Mouse (Mus musculus): ENCODE data around the gene Cyth1. TPM values are rescaled to one million over a fixed set of nuclear protein-coding genes. Genes with fewer than 3 reads are reported as not detected.

Cyth1 gene
- polyA plus RNA-seq, 1 experiment from 2014 or later = 24.9 TPM

DNA sequence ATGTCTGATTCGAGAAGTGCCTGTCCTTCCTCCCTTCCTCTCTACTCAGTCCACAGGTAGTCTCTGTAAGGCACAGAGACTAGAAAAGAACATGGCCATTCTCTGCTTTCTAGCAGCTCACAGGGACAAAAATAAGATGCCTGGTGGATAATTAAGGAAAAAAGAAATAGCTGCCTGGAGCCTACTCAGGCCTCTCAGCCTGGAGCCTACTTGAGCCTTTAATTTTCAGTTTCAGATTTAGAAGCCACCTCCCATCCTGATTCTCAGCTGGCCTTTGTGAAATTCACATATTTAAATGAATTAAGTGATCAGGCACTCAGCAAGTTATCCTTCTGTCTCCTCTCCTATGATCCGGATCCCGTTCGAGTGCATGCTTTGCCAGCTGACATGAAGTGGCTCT is 66.0 kb downstream of the Cyth1 start:
- ATAC-seq (ENCODE audit: low FRiP score, low read depth) = no peak
- H3K4me1 ChIP-seq (replicated peaks) = no peaks in the 10 kb centered on the region
- 94% methylated on average over 4 of the region's 4 CpGs for WGBS

DNA sequence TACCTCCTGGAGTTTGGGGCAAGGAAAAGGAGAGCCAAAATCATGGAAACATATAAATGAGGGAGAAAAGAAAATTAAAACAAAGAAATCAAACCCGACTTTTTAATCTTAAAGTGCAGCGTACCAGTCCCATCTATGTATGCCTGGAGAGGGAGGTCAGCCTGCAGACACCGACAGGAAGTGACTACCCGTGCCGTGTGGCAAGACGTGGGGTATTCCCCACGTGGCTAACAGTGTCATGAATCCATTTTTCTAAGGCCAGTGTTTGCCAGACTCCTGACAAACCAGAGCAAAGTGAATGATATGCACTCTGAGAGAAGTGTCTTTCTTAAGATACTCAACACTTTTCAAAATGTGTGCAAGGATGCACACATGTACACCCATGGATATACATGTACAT is 68.2 kb downstream of the Cyth1 start:
- no peak overlapping the region for H3K27ac ChIP-seq (replicated peaks)
- WGBS = 86% methylated on average over 7 of the region's 7 CpGs
- H3K9me3 ChIP-seq = no peaks in the 10 kb centered on the region
- H3K9ac ChIP-seq = no peak overlapping the region
- H3K4me3 ChIP-seq = no peak overlapping the region
- H3K27me3 ChIP-seq = no peaks in the 10 kb centered on the region
- no peaks in the 10 kb centered on the region for H3K4me1 ChIP-seq (replicated peaks)
- H3K4me2 ChIP-seq = no peak overlapping the region
- ATAC-seq (ENCODE audit: low FRiP score, low read depth) = no peak
- peaks cover 42% of the 10 kb centered on the region for H3K36me3 ChIP-seq

More for the DNA sequence above, 66.0 kb downstream of the Cyth1 start:
- H3K4me3 ChIP-seq = no peak overlapping the region
- no peak overlapping the region for H3K4me2 ChIP-seq
- no peaks in the 10 kb centered on the region for H3K27me3 ChIP-seq
- H3K27ac ChIP-seq (replicated peaks) = no peak overlapping the region
- H3K9ac ChIP-seq = no peak overlapping the region
- H3K9me3 ChIP-seq = no peaks in the 10 kb centered on the region
- peaks cover 42% of the 10 kb centered on the region for H3K36me3 ChIP-seq

DNA sequence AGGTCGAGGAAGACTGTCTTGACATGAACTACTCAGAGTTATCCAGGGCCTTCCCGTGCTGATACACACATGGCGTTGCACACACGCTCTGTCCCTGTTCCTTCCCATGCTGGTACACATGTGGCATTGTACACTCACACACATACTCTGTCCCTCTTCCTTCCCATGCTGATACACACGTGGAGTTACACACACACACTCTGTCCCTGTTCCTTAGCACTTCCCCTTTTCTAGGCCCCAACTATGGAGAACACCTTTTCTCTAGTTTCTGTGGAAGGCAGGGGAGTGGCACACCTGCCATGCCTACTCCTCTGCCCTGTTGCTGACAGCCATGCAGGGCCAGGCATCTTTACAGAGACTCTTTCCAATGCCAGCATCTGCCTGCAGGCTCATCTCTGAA is 70.2 kb downstream of the Cyth1 start:
- Histone ChIP-seq H3K4me3 (no peak overlapping the region), H3K36me3 (peaks cover 39% of the 10 kb centered on the region), H3K27me3 (no peaks in the 10 kb centered on the region), H3K27ac (replicated peaks) (no peak overlapping the region), H3K4me1 (replicated peaks) (no peaks in the 10 kb centered on the region), H3K9ac (no peak overlapping the region), H3K4me2 (no peak overlapping the region), H3K9me3 (no peaks in the 10 kb centered on the region)
- no peak for ATAC-seq (ENCODE audit: low FRiP score, low read depth)
- WGBS = 91% methylated on average over 5 of the region's 5 CpGs

DNA sequence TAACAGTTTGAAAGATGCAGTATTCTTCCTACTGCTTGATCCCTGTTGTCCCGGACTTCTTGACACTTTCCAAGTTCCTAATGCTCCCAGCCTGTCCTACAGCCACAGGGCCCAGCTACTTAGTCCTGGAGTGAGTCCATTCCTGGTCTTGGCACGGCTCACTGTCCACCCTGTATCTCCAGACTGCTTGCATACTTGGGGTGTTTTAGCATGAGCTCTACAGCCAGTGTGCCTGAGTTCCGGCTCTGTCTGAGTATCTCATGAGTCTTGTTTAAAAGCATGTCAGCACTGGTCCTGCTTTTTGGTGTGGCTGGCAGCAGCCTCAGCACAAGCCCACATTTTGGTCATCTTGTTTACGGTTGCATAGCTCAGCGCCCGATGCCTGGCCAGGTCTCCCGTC is 73.6 kb downstream of the Cyth1 start:
- no peak overlapping the region for H3K27ac ChIP-seq (replicated peaks)
- H3K36me3 ChIP-seq = peaks cover 16% of the 10 kb centered on the region; the same call in 1 of the 2 replicates
- H3K9me3 ChIP-seq = no peaks in the 10 kb centered on the region
- WGBS = 90% methylated on average over 7 of the region's 7 CpGs
- no peak overlapping the region for H3K9ac ChIP-seq
- H3K27me3 ChIP-seq = no peaks in the 10 kb centered on the region
- ATAC-seq (ENCODE audit: low FRiP score, low read depth) = no peak
- no peaks in the 10 kb centered on the region for H3K4me1 ChIP-seq (replicated peaks)
- H3K4me2 ChIP-seq = no peak overlapping the region
- no peak overlapping the region for H3K4me3 ChIP-seq

- H3K9me3 ChIP-seq = no peaks in the 10 kb centered on the region
- ATAC-seq (ENCODE audit: low FRiP score, low read depth) = 0 out of 2 replicates have a peak, but pooled peaks have one; percentile 19
- no peak overlapping the region for H3K9ac ChIP-seq
- 73% methylated on average over 5 of the region's 5 CpGs for WGBS
- H3K4me2 ChIP-seq = no peak overlapping the region
- no peak overlapping the region for H3K27ac ChIP-seq (replicated peaks)
- no peaks in the 10 kb centered on the region for H3K4me1 ChIP-seq (replicated peaks)
- H3K36me3 ChIP-seq = peaks cover 18% of the 10 kb centered on the region; the same call in 1 of the 2 replicates
- no peaks in the 10 kb centered on the region for H3K27me3 ChIP-seq
- no peak overlapping the region for H3K4me3 ChIP-seq
Observed at GRCm38 (mm10) chr11:118172768-118173167, 75.6 kb downstream of the Cyth1 start.

- Histone ChIP-seq H3K9ac (no peak overlapping the region), H3K36me3 (peaks cover 14% of the 10 kb centered on the region; the same call in 1 of the 2 replicates), H3K9me3 (no peaks in the 10 kb centered on the region), H3K4me3 (no peak overlapping the region), H3K27me3 (no peaks in the 10 kb centered on the region), H3K4me2 (no peak overlapping the region), H3K27ac (replicated peaks) (no peak overlapping the region), H3K4me1 (replicated peaks) (no peaks in the 10 kb centered on the region)
- WGBS = 92% methylated on average over 5 of the region's 5 CpGs
- no peak for ATAC-seq (ENCODE audit: low FRiP score, low read depth)
Observed at GRCm38 (mm10) chr11:118170333-118170732, 78.1 kb downstream of the Cyth1 start.

DNA sequence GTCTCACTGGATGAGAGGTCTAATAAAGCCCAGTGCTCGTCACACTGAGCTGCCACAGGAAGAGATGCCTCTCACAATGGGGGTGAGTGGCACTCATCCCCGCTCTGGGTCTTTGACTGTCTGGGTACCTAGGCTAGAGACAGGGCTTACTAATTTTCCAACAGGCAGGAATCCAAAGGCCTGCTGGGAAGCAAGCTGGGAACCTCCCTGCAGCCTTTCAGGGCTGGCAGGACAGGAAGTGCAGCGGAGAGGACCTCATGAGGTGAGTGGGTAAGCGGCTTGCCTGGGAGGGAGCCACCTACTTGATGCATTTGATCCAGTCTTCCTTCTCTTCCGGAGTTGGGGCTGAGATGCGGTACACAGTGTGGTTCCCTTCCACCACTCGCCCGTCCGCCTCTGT is 79.7 kb downstream of the Cyth1 start:
- Histone ChIP-seq H3K27ac (replicated peaks) (no peak overlapping the region), H3K4me3 (no peak overlapping the region), H3K9ac (no peak overlapping the region), H3K9me3 (no peaks in the 10 kb centered on the region), H3K4me1 (replicated peaks) (0 out of 2 replicates have a peak, but pooled peaks cover 2% of the 10 kb centered on the region), H3K27me3 (no peaks in the 10 kb centered on the region), H3K36me3 (peaks cover 18% of the 10 kb centered on the region; the same call in 1 of the 2 replicates), H3K4me2 (no peak overlapping the region)
- 77% methylated on average over 9 of the region's 9 CpGs for WGBS
- no peak for ATAC-seq (ENCODE audit: low FRiP score, low read depth)

DNA sequence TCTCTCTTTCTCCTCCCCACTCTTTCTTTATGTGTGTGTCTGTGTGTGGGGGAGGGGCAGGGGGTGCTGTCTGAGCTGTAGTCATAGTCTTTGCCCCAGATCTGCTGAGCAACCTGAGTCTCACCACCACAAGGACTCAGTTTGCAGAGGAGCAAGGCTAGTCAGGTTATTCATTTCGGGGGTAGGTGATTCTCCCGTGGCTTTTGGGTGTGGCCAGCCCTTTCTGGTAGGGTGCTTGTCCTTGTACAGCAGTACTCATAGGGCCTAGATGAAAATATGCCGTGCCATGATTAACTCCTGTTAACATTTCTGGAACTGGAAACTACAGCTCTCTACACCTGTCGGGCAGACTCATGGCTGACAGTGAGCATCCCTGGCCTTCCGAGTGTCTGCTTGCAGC is 81.8 kb downstream of the Cyth1 start:
- no peak overlapping the region for H3K4me2 ChIP-seq
- H3K27me3 ChIP-seq = no peaks in the 10 kb centered on the region
- ATAC-seq (ENCODE audit: low FRiP score, low read depth) = no peak
- peaks cover 21% of the 10 kb centered on the region; the same call in 1 of the 2 replicates for H3K36me3 ChIP-seq
- H3K27ac ChIP-seq (replicated peaks) = no peak overlapping the region
- 0 out of 2 replicates have a peak, but pooled peaks cover 2% of the 10 kb centered on the region for H3K4me1 ChIP-seq (replicated peaks)
- 93% methylated on average over 5 of the region's 5 CpGs for WGBS
- no peak overlapping the region for H3K4me3 ChIP-seq
- H3K9ac ChIP-seq = no peak overlapping the region
- H3K9me3 ChIP-seq = no peaks in the 10 kb centered on the region

GRCm38 (mm10) chr11:118165681-118166080 is 82.7 kb downstream of the Cyth1 start:
- Histone ChIP-seq H3K9me3 (no peaks in the 10 kb centered on the region), H3K27ac (replicated peaks) (no peak overlapping the region), H3K9ac (no peak overlapping the region), H3K4me3 (no peak overlapping the region), H3K4me2 (no peak overlapping the region), H3K36me3 (peaks cover 21% of the 10 kb centered on the region; the same call in 1 of the 2 replicates), H3K27me3 (no peaks in the 10 kb centered on the region), H3K4me1 (replicated peaks) (0 out of 2 replicates have a peak, but pooled peaks cover 2% of the 10 kb centered on the region)
- WGBS = 37% methylated on average over 11 of the region's 11 CpGs
- no peak for ATAC-seq (ENCODE audit: low FRiP score, low read depth)

DNA sequence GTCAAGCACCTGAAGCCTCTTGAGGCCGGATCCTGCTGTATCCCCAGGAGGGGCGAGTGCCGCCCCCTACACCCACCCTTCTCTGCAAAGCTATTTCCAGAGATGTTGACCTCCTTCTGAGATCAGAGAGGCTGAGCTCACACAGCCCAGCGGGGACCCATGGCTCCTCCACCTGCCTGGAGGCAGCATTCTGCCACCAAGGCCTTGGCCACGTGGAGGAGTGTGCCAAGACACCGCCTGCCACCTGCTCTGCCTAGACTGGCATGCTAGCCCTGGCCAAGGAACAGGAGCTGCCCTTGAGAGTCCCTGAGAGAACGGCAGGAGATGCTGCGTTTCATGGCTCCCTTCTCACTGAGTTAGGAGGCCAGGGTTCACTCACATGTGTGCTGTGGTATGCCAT is 83.8 kb downstream of the Cyth1 start:
- Histone ChIP-seq H3K9me3 (no peaks in the 10 kb centered on the region), H3K27ac (replicated peaks) (no peak overlapping the region), H3K9ac (no peak overlapping the region), H3K27me3 (no peaks in the 10 kb centered on the region), H3K4me2 (no peak overlapping the region), H3K4me1 (replicated peaks) (0 out of 2 replicates have a peak, but pooled peaks cover 2% of the 10 kb centered on the region), H3K36me3 (peaks cover 15% of the 10 kb centered on the region; the same call in 1 of the 2 replicates), H3K4me3 (no peak overlapping the region)
- no peak for ATAC-seq (ENCODE audit: low FRiP score, low read depth)
- 76% methylated on average over 8 of the region's 8 CpGs for WGBS

DNA sequence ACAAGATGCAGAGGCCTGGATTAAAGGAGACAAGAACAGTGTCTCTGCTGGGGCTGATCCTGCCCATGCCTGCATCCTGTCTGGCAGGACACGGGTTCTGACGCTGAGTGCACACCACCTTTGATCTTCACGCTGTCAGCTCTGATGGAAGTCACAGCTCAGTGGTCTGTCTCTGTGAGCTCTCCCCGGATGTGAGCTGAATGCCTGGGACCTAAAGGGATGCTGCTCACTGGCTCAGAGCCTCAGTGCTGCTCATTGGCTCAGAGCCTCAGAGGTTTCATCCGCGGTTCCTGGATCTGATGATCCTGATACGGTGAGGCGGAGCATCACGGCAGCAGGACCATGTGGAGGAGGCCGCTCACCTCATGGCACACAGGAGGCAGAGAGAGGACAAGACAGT is 86.1 kb downstream of the Cyth1 start:
- no peak overlapping the region for H3K4me3 ChIP-seq
- WGBS = 65% methylated on average over 10 of the region's 10 CpGs
- H3K9ac ChIP-seq = no peak overlapping the region
- no peaks in the 10 kb centered on the region for H3K27me3 ChIP-seq
- peaks cover 10% of the 10 kb centered on the region; the same call in 1 of the 2 replicates for H3K36me3 ChIP-seq
- H3K4me2 ChIP-seq = no peak overlapping the region
- H3K27ac ChIP-seq (replicated peaks) = 0 out of 2 replicates have a peak overlapping the region, but pooled peaks have one; percentile 1
- 0 out of 2 replicates have a peak, but pooled peaks cover 7% of the 10 kb centered on the region for H3K4me1 ChIP-seq (replicated peaks)
- no peaks in the 10 kb centered on the region for H3K9me3 ChIP-seq
- ATAC-seq (ENCODE audit: low FRiP score, low read depth) = no peak

DNA sequence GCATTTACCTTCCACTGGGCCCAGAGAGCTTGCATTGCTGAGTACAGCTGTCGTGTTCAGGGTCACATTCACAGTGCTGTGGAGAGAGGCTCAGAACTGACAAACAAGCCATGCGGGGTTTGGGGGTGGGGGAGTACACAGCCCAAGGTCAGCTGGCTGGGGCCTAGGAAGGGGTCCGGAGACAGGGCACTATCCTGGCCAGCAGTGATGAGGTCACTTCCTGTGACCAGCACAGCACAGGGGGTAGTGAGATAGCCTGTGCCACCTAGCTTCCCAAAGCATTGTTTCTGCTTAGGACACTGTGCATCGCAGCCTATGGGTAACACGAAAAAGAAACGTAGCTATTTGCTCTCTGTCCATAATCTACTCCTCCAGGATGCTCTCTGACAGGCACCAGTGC is 87.2 kb downstream of the Cyth1 start:
- no peak overlapping the region for H3K4me2 ChIP-seq

DNA sequence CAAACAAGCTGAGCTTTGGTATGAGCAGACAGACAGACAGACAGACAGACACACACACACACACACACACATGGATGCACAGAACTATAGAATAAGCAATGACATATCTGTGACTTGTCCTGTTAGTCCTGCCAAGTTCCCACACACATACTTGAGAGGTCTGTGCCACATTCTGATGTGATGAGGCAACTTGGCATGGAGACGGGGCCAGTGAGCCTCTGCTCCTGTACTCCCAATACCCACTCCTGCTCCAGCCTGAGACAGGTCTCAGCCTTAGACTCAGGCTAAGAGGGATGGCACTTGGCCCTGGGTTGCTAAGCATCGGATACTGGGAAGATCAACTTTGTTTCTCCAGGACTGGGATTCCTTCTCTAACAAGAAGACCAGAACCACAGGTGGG is 87.6 kb downstream of the Cyth1 start:
- Histone ChIP-seq H3K4me2 (no peak overlapping the region), H3K9me3 (no peaks in the 10 kb centered on the region), H3K36me3 (peaks cover 10% of the 10 kb centered on the region; the same call in 1 of the 2 replicates), H3K4me1 (replicated peaks) (0 out of 2 replicates have a peak, but pooled peaks cover 7% of the 10 kb centered on the region), H3K27ac (replicated peaks) (0 out of 2 replicates have a peak overlapping the region, but pooled peaks have one; percentile 5), H3K27me3 (no peaks in the 10 kb centered on the region), H3K4me3 (no peak overlapping the region), H3K9ac (no peak overlapping the region)
- ATAC-seq (ENCODE audit: low FRiP score, low read depth) = no peak
- 69% methylated on average over 2 of the region's 2 CpGs for WGBS

More for the DNA sequence above, 87.2 kb downstream of the Cyth1 start:
- H3K4me1 ChIP-seq (replicated peaks) = 0 out of 2 replicates have a peak, but pooled peaks cover 7% of the 10 kb centered on the region
- no peak overlapping the region for H3K9ac ChIP-seq
- WGBS = 82% methylated on average over 6 of the region's 6 CpGs
- H3K27me3 ChIP-seq = no peaks in the 10 kb centered on the region
- H3K4me3 ChIP-seq = no peak overlapping the region
- ATAC-seq (ENCODE audit: low FRiP score, low read depth) = no peak
- peaks cover 10% of the 10 kb centered on the region; the same call in 1 of the 2 replicates for H3K36me3 ChIP-seq
- H3K27ac ChIP-seq (replicated peaks) = 0 out of 2 replicates have a peak overlapping the region, but pooled peaks have one; percentile 5
- H3K9me3 ChIP-seq = no peaks in the 10 kb centered on the region
